Mouse (Mus musculus) left cerebral cortex, adult 11 months (tissue): ENCODE results near the gene Pnma3.
"Not testable (repeated sequence)": the region's sequence is repeated elsewhere in the genome, so short reads cannot be mapped to it uniquely, and the experiment has no call there.

Experiments
- DNase-seq: peaks from one replicate; pipeline ENCODE4 v3.0.0; 2022; ENCODE audit warnings: low spot score

Pnma3 gene

GRCm38 (mm10) chrX:73064415-73064793 lies at the start of gene Pnma3:
Pnma3 (plus strand) TSS chrX:73064787.
- no peak for DNase-seq

- DNase-seq: no peak
Measured at GRCm38 (mm10) chrX:73037003-73037402, 27.6 kb upstream of the Pnma3 start, which contains the start of gene Pnma5. Pnma5 (minus strand) TSS chrX:73037103.

- no peak for DNase-seq
Measured at GRCm38 (mm10) chrX:73038831-73039230, 25.8 kb upstream of the Pnma3 start.

- DNase-seq: no peak
Measured at GRCm38 (mm10) chrX:73039666-73040065, 24.9 kb upstream of the Pnma3 start.

DNA sequence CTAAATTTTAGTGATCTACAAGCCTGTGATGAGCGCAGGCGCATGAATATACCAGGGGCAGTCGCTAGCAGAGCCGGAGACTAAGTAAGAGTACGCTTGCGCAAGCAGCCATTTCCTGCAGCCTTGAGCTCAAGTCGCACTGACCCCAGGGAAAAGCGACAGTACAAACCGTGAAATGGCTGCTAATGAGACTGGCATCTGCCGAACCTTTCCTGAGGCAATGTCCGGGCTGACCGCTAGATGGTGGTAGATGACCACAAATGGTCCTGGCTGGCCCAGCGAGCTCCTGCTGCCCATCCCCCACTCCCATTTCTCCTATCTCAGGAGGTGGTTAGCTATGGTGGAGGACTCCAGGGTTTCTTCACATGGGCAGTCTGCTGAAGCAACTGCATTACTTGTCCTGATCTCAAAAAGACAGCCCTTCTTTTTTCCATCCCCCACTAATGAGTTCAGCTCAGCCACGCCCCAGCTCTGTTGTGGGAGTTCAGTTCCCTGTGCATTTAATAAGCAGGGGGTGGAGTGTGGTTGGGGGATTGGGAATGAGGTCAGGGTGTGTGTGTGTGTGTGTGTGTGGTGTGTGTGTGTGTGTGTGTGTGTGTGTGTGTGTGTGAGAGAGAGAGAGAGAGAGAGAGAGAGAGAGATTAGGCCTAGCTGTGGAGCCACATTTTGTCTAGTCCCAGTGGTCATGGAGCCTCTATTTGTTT lies 10.6 kb upstream of the Pnma3 start:
- peak; percentile 84 for DNase-seq

- DNase-seq: no peak
Measured at GRCm38 (mm10) chrX:73061528-73061927, 3.1 kb upstream of the Pnma3 start.

GRCm38 (mm10) chrX:73062323-73062722 lies 2.3 kb upstream of the Pnma3 start:
- DNase-seq: no peak

GRCm38 (mm10) chrX:73063512-73064414 lies 824 bp upstream of the Pnma3 start:
- DNase-seq: no peak

DNA sequence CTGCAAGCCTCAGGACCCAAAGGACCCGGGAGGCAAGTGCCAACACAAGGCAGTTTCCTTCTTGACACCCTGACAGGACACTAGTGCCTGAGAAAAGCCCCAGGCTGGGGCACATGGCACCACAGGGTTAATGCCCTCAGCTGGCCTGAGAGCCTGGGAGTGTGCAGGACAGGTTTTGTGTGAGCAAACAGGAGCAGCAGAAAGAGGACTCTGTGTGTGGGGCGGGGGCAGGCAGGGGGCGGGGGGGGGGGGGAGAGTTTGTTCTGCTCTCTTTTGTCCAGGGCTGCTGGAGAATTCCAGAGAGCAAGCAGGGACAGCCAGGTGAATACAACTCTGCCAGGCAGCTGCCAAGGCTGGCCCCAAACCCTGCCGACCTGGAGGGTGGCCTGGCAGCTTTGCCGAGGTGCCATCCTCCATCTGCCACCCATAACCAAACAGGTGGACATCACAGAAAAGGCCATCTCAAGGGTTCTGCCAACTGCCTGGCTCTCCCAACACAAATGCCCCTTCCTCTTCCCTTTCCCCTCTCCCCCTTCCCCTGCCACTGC lies 2.3 kb downstream of the Pnma3 start:
- DNase-seq: not testable (repeated sequence)

DNA sequence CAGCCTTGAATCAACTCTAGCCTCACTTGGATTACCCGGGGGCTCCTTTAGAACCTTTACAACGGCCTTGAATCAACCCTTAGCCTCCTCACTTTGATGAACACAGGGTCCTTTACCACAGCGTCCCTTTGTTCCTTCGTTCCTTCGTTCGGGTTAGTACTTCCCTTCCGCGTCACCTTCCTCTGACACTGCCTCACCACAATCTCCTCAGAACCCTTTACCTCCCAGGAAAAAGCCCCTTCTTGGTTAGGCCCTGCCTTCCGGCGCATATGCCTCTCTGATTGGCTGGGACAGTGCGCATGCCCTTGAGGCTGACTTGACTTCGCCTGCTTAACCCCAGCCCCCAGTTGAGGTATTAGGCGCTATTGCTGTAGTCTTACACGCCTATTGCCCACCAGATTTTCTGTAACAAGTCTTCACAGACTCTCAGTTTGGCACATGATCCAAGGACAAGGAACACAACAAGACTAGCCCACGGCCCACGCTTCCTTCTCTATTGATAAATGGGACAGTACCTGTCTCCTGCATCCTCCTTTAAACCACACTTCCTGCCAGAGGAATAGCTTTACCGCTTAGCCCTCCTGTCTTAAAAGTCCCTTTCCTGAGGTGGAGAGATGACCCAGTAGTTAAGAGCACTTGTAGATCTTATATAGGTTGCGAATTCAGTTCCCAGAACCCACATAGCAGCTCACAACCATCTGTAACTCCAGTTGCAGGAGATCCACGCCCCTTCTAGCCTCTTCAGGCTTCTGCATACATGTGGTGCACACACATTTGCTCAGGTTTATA lies 17.9 kb downstream of the Pnma3 start, which contains the start of gene Xlr4a:
Xlr4a (minus strand) TSS at position 212 of the 789 bp plus-strand sequence.
- not testable (repeated sequence) for DNase-seq

DNA sequence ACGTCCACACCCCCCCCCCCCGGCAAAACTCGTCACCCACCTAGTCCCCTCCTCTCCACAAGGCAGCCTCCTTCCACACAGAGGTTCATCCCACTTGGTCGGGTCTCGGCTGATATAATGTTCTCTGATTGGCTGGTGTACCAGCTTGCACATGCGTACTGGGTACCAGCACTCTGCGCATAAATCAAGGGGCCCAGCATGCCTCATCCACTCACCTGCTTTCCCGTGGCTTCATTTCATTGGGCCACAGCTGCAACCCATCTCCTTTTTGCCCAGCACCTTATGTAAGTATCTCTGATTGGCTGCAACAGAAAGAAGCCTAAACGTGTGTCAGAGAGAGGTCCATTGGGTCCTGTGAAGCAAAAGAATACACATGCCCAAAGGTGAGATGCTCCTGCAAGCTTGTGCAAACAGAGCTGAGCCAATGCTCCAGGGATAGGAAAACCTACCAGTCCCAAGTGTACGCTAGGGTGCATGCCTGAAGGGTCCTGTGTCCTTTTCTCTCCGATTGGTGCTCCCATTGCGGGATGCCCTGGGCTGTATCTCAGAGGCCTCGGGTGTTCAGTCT lies 32.4 kb downstream of the Pnma3 start, which contains the start of gene Xlr3a:
Xlr3a (minus strand) TSS at position 155 of the 568 bp plus-strand sequence.
- peak; percentile 1 for DNase-seq

GRCm38 (mm10) chrX:73116747-73117146 lies 52.2 kb downstream of the Pnma3 start, which contains the start of gene Gm14685:
Gm14685 (plus strand) TSS chrX:73117047.
- DNase-seq: not testable (repeated sequence)
